Mouse (Mus musculus) cerebellum, adult 18-20 months (tissue): ENCODE results near the gene Sgta.
"Not testable (repeated sequence)": the region's sequence is repeated elsewhere in the genome, so short reads cannot be mapped to it uniquely, and the experiment has no call there.

Experiments
- DNase-seq, 2 experiments: peaks; one replicate each; pipeline ENCODE4 v3.0.0; 2021

Sgta gene

DNA sequence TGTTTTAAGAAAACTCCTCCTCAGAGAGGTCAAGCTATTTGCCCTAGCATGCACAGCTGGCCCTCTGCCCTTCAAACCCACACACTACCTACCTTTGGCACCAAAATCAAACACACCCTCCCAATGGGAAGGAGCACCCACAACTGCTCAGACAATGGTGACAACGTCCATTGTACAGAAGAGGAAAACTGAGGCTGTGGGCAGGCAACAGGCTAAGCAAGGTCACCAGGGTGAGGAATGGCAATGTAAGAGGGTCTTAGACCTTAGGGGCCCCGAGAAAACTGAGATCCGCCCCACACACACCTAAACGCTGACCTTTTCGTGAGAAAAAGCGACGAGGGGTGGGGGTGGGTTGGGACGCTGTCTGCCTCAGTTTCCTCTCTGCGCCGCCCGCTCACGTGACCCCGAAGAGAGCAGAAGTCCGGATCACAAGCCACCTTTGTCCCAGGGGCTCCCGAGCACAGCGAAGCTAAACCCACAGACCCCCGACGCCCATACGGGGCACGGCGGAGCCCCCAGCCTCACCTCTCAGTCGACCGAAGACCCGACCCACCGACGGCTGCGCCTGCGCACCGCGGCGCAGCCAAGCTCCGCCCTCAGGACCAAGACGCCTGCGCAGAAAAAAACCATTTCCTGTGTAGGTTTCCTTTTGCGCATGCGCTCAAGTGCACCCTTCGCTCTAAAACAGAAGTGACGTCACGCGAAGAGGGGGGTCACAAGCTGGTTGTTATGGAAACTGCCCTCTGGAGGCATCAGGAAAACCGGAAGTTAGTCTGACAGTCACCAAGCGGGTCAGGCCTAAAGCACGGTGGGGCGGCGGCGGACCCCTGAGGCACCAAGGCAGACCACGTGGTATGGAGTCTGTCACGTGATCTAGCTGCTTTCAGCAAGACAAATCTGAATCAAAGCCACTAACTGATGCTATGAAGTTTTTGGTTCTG is at the start of gene Sgta:
Gene Sgta, minus strand, starts transcription at position 579 of the 941 bp plus-strand sequence.
- peak; percentile 99 to 100 for DNase-seq

DNA sequence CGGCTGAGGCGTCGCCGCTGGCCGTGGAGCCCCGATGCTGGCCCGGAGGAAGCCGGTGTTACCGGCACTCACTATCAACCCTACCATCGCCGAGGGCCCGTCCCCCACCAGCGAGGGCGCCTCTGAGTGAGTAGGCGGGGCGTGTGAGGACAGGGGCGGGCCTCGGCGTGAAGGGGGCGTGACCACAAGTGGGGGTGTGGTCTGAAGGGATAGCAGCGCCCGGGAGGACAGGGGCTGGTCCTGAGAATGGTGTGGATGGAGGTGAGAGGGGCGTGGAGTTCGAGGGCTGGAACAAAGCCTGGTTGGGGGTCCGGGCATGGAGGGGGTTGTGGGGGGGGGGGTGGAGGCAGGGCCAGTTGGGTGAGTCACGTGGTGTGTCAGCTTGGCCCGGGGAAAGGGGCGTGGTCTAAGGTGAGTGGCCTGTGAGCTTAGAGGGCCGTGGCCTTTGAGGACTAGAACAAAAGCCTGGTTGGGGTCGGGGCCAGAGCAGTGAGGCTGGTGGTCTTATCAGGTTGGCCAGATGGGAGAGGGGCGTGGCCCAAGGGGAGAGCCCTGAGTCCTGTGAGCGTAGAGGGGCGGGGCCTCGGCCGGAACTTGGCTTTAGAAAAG is 46.2 kb upstream of the Sgta start:
- peak; percentile 72 to 82 for DNase-seq

DNA sequence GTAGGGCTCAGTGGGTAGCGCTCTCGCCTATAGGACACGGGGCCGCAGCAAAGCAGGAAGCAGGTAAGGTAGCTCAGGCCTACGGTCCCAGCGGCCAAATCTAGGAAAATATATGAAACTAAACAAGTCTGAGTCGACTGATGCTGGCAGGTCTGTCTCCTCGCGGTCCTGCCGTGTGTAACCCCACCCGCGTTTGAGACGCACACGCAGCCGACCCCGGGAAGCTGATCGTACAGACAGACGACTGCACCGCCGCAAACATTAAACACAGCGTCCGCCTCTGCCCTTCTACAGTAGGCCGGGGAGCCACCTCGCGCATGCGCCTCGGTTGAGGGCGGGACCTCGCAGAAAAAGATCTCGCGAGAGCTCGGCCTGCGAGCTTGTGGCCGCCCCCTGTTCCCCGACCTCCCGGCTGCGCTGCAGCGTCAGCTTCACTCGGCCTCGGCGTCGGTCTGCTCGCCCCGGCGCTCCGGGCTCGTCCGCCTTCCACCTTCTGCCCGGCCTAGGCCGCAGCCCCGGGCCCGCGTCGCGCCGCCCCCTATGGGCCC is 45.7 kb upstream of the Sgta start, which contains the start of gene Map2k2:
Gene Map2k2, plus strand, starts transcription at position 351 of the 548 bp plus-strand sequence.
- peak; percentile 97 for DNase-seq

DNA sequence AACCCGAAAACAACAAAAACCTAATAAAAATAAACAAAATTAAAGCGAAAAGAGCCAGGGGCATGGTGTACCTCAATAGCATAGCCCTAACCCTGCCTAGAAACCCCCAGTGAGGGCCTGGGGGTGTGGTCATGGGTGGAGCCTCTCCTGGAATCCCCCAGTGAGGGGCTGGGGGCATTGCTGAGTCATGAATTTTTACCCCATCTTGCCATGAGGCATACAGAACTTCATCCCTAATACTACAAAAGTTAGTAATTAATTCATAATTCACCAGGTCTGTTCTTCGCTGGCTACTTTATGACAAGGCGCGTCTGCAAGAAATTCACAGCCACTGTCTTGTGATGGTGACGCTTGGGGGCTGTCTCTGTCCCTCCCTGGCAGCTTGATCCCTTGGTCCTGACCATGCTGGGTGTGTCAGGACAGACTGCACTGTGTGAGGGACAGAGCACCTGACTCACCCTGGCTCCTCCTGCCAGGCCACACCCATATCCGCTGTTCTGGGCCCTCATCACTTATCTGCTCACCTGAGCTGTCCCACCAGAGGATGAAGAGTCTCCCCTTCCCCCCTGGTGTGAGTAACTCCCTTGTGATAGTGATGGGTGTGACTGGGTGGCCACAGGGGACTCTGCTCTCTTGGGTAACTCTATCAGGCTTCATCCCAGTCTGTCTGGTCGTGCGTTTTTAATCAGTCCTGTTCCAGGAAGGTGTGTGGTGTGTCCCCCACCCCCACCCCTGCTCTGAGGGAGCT is 35.1 kb upstream of the Sgta start:
- no peak for DNase-seq

DNA sequence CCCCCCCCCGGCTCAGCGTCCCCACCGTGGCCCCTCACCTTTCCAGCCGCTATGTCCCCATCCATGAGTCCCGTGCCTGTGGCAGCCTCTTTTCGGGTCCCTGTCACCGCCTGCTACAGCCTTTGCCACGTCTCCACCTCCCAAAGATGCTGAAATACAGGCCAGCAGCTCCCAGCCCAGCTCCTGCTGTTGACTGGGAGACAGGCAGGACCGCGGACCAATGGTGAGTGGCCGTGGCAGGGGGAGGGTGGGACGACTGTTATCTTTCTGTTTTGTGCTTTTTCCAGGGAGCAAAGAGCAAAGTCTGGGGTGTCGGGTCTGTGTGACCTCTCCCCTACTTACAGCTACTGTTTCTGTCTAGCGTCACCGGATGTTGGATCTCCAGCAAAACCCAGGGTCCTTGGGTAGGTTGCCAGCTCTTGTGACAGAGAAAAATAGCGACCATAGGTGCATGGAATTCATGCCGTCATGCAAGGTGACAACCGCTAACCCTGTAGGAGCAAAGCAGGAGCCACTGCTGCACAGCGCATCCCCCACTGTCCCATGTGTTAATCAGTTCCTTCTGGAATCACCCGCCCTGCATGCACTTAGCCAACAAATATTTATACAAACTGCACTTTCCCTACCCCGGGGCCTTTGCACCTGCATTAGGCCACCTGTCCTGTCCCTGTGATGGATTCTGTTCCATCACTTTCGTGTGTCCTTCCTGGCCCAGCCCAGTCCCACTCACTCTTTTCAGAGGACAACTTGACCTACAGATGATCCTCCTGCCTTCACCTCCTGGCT is 32.7 kb upstream of the Sgta start:
- DNase-seq: no peak

DNA sequence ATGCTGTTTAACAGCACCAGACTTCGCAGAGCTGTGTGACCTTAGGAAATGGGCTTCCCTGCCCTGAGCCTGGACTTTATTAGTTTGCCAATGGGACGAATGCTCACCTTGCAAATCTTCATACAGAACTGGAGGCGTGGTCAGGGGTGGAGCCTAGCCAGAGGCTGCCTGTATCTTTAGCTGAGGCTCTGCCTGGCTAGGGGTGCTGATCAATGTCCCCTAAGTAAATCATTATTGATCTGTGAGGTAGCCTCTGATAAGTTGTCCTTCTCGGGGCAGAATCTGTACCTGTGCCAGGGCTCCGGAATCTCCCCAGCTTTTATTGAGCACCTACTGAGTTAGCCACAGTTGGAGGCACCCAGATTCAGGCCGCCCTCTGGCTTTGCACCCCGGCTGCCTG is 30.6 kb upstream of the Sgta start:
- no peak for DNase-seq

DNA sequence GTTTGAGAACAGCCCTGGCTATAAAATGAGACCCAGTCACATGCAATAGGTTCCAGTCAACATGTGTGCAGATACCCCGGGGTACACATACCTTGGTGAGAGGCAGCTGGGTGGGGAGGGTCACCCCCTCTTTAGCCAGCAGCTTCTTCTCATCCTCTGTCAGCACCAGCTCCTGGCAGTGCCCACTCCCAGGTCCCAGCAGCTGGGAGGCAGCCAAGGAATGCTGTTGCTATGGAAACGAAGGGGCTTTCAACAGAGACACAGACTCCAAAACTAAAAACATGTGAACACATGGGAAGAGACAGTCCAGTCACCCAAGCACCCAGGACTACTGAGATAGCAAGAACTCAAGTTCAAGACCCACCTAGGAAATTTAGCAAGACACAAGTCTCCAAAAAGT is 29.2 kb upstream of the Sgta start:
- DNase-seq: no peak

DNA sequence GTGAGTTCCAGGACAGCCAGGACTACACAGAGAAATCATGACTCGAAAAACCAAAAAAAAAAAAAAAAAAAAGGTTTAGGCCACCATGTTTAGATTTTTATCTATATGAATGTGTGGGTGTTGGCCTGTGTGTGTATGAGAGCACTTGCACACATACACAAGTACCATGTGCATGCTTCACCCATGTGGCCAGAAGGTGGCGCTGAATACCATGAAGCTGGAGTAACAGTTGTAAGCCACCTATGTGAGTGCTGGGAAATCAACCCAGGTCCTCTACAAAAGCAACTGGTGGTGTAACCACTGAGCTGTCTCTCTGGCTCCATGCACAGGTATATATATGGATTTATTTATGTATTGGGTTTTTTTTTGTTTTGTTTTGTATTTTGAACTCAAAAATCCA is 27.0 kb upstream of the Sgta start:
- no peak for DNase-seq

DNA sequence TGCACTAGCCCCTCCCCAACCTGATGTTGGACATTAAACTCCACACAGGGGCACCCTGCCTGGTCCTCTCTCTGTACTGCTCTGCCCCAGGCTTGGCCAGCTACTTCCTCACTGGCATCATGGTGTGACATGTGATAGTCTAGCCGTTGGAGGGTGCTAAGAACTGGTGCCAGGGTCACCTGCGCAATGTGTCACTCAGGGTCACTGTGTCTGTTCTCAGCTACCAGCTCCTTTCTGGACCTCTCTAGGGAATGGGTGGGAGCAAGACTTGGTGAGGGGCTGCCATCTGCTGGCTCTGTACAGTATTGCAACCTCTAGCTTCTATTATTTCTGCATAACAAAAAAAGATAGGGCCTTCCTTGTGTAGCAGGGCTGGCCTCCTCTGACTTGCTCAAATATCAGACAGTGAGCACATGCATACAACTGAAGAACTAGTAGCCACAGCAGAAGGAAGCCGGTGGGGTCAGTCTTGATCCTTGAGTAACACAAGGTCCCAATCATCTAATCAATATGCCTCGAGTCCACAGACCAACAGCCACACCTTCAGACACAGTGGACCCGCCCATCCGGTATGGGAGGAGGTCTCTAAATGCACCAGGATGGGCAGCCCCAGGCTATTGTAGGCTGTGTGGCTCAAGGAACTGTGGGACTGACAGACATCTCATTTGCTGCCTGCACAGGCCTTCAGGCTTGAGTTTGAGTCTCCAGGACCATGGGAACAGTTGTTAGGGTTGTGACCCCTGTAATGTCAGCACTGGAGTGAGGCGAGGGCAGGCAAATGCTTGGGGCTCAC is 22.4 kb upstream of the Sgta start:
- DNase-seq: peak; percentile 73 to 85

DNA sequence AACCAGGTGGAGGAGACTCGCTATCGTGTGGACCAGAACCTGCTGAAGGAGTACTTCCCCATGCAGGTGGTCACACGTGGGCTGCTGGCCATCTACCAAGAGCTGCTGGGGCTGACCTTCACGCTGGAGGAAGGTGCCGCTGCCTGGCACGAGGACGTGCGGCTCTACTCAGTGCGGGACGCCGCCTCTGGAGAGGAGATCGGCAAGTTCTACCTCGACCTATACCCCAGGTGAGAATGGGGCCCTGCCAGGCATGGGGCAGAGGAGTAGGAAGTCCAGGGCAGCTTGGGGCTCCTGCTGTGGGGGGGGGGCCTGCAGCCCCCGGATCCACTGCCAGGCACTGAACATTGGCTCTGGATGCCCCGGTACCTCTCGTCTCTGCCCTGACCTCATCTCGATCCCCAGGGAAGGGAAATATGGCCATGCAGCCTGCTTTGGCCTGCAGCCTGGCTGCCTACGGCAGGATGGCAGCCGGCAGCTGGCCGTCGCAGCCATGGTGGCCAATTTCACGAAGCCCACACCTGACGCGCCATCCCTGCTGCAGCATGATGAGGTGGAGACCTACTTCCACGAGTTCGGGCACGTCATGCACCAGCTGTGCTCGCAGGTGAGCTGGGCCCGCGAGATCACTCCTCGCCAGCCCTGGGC is 20.2 kb upstream of the Sgta start:
- peak; percentile 43 to 48 for DNase-seq

DNA sequence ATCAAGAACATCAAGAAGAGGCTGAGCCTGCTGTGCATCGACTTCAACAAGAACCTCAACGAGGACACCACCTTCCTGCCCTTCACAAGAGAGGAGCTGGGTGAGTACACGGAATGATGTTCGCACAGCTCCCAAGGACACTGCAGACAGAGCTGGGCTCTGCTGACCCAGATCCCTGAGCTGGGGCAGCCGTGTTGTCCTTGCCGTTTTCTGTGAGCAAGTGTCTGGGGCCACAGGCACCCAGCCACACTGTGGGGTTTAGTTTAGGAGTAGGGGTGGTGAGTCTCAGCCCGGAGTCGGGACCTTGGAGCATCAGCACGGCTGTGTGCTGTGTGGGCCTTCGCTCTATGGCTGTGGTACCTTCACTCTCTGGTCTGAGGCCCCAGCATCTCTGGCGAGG is 17.9 kb upstream of the Sgta start:
- DNase-seq: no peak

DNA sequence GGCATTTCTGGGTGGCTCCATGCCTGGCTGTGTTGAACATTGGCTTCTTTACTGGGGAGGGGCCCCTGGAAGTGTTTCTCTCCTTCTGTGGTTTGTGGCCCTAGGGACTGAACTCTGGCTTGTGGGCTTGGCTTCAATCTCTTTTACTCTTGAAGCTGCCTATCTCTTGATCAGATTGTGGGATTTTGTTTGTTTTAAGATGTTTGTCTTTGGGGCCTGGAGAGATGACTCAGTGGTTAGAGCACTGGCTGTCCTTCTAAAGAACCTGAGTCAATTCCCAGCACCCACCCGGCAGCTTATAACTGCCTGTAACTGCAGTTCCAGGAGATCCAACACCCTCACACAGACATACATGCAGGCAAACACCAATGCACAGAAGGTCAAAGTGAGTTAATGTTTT is 16.4 kb upstream of the Sgta start:
- DNase-seq: no peak

DNA sequence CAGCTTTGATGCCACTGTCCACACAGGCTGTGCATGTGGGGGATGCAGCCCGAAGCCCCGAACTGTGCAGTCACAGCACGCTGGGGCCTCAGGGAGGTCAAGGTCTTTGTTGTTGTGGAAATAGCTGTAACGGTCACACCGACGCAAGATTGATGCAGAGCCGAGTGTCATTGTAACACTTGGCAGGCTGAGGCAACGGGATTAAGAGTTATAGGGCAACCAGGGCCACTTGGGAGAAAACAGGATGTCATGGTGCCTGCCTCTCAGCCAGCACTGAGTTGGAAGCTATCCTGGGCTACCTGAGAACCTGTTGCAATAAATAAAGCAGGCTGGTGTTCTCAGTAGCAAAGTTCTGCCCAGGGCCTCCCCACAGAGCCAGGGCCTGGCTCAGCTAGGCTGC is 15.8 kb upstream of the Sgta start:
- no peak for DNase-seq

DNA sequence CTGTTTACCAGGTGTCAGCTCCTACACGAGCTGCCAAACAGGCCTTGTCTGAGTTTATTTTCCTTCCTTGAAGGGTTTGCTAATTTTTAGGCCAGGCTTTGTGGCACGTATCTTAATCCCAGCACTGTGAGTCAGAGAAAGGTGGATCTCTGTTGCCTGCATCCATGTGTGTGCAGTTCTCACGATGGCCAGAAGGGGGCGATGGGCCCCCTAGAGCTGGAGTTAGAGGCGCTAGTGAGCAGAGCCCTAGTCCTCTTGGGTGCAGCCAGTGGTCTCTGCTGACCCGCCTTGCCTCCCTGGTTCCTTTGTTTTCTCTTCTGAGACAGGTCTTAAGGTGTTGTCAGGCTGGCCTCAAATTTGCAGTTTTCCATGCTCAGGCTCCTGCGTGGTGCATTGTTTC is 13.5 kb upstream of the Sgta start:
- DNase-seq: no peak

DNA sequence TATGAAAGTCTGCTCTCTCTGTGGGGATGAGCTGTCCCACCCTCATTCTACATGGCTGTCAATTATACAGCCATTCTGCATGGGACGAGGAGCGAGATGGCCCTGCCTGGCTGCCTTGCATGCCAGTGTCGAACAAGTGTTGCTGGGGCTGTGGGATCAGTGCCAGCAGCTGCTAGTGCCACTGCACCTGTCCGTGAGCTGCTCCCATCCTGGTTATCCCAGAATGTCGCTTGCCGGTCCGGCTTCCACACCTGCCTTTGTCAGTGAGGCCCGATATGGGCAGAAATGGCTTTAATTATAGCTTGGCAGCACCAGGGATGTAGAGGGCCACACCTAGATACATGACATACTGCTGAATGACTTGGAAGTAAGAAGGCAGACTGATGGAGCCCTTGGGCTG is 12.3 kb upstream of the Sgta start:
- no peak for DNase-seq

DNA sequence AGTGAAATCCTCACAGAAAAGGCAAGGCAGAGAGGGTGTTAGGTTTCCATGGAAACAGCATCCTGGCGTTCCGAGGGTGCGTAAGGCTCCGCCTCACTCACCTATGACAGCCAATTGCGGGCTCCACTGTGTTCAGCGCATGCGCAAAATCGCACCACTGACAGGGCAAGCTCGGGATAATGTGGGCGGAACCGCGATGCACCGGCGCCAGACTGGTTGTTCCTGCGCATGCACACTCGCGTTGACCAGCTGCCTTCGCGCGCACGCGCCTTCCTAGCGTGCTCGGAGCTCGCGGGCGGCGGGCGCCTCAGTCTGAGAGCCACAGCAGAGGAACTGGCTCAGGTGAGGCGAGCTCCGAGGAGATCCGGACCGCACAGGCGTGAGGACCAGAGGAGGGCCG is 9.9 kb upstream of the Sgta start, which contains the start of gene Thop1:
Gene Thop1, plus strand, starts transcription at position 200 of the 400 bp plus-strand sequence.
- DNase-seq: peak; percentile 98 to 99

DNA sequence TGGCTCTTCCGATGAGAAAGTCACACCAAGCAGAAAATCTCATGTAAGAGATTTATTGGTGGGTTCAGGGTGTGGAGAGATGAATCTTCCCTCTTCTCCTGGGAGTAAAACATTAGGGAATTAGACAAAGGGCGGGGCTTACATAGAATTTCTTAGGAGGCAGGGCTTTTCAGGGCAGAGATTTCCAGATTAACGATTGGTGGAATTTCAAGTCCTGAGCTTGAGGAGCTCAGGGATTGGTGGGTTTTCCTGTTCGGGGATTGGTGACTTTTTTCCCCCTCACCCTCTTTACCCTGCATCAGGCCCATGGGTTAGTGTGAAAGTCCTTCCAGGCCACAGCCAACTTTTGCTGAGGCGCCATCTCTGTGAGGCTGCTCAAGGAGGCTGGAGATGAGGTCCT is 8.7 kb upstream of the Sgta start:
- no peak for DNase-seq

DNA sequence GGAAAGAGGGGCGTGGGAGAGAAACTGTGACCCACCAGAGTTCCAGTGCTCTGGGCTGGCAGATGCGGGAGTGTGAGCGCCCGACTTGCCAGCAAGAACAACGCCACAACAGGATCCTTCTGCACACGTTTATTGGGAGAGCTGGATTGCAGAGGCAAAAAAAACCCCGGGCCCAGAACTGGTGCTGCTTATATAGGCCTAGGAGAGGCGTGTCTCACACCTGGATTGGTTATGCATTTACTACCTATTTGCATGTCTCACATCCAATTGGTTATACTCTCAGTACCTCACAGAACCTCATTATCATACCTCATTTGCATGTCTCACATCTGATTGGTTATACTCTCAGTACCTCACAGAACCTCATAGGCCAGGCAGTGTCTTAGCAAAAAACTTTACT is 4.5 kb upstream of the Sgta start:
- DNase-seq: not testable (repeated sequence)

DNA sequence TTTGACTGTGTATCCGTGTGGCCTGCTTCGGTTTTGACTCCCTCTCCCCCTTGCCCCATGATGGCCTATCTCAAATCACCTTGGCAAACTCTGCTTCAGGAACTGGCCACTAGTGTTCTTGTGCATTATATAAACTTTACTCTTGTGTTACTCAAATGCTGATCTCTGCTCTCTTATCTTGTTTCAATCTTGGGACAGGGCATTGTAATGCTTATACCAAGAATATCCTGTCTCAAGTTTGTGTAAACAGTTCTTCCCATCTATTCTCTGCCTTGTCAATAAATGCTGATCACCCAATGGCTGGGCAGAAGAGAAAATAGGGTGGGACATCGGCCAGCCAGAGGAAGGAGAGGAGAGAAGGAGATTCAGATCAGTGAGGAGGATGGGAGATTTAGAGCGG is 2.7 kb upstream of the Sgta start:
- no peak for DNase-seq

DNA sequence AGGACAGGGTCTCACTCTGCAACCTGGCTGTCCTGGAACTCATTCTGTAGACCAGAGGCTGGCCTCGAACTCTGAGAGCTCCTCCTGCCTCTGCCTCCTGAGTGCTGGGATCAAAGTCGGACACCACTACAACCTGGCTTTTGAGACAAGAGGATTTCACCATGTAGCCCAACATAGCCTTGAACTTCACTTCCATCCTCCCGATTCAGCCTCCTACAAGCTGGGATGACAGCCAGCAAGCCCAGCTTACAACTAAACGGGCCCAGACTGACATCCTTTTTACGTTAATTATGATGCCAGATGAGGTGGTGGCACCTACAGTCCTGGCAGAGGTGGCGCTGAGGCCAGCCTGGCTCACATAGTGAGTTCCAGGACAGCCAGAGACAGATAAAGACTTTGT is 1.1 kb downstream of the Sgta start:
- no peak for DNase-seq
